Mouse (Mus musculus) testis, postnatal 10 days (tissue): Measurements from ENCODE around the gene Specc1l.
A peak's percentile ranks its signal among the peaks of the same experiment; 100 is the strongest.
"Not testable (repeated sequence)": the region's sequence is repeated elsewhere in the genome, so short reads cannot be mapped to it uniquely, and the experiment has no call there.

ENCODE experiments used
- DNase-seq: peaks from one replicate; pipeline ENCODE4 v3.0.0; 2021; ENCODE audit warnings: low spot score

The Specc1l gene

DNA sequence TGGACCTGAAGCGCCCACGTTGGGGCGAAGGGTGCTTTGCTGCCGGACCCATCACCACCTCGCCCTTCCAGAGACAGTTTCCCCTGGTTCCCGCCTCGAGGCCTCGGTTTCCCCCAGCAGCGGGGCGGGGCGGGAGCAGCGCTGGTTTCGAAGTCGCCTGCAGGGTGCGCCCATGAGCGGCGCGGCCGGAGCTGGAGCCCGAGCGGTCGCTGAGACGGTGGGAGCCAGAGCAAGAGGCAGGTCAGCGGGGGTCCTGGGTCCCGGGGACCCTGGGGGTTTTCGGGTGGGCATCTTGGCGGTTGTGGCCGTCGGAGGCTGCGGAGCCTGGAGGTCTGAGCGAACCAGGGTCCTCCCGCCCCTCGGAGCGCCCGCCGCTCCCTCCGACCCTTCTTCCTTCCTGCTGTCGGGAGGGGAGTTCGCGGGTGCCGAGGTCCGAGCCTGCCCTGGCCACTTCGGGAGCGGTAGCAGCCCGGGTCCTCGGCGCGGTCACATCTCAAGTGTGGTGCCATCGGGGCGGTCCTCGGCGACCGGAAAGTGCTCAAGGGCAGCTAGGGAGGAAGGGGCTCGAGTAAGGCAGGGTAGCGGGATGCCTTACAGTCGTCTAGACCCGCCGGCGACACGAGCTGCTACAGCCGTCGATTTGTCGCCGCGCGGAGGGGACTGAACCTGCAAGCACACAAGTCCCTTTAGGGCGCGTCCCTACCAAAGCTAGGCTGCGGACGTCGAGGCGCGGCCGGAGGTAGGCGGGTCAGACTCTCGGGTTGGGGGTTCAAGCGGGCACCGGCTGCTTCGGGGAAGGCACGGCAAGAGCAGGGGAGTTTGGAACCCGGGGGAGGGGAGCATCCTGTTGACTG, 105.3 kb downstream of the Specc1l start:
- peak; percentile 85 for DNase-seq

DNA sequence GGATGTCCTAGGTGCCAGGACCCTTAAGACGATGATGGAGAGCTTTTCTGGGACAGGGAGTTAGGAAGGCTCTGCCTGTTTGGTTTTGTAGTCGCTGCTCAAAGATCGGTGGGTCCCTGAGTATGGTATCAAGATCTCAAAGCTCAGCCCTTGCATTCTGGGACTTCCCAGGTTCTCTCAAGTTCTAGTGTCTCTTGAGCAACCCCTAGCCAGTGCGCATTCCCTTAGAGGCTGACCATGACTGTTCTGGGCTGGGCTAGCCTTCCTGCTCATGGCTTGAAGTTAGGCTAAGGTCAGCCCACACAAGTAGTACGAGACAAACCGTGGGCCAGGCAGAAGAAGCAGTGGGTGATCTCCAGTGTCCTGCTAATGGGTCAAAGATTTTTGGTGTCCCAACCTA, 106.3 kb downstream of the Specc1l start:
- no peak for DNase-seq

DNA sequence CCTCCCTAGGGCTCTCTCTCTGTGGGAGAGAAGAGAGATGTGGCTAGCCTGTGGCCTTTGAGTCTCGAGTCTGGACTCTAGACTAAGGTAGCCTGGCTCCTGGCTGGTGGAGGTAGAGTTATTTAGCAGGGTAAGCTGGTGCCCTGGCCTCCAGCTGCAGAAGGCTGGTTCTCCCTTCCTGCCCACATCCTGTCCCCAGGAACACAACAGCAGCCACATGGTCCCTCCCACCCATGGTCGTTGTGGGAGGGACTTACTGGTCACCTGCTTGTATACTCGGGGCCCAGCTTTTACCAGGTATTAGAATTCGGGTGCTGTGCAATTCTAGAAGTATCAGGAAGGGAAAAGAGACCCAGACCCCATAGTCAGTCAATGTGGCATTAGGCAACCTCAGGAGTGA, 108.4 kb downstream of the Specc1l start:
- no peak for DNase-seq

DNA sequence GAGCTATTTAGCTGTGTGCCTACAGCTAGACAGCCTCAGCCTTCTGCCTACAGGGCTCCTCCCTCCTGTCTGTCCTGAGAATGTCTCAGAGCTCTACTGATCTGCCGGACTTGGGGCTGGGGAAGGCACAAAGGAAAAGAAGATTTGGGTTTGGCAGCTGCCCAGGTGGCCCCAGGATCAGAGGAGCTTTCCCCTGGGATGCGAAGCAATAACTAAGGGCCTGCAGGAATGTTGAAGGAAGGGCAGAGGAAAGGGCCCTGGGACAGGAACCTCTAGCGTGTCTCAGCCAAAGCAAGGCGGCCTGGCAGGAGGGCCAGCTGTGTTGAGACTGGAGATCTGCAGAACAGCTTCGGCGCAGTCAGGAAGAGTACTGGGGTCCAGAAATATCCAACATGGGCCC, 111.1 kb downstream of the Specc1l start:
- no peak for DNase-seq

DNA sequence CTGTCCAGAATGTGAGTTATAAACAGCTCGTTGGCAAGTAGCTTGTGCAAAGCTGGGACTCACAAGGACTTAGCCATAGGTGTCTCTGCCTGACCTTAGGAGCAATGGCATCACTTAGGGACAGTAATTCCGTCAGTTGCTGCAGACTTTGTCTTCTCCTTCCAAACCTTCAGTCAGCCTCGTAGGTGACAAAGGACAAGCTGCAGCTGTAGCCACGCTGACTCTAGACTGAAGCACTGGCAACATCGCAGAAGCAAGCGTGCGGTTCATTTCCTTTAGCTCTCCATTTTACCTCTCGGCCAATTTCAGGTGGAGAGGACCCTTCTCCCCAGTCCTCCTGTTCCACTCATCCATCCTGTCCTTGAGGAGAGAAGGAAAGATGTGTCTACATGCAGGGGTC, 112.1 kb downstream of the Specc1l start:
- DNase-seq, result no peak

DNA sequence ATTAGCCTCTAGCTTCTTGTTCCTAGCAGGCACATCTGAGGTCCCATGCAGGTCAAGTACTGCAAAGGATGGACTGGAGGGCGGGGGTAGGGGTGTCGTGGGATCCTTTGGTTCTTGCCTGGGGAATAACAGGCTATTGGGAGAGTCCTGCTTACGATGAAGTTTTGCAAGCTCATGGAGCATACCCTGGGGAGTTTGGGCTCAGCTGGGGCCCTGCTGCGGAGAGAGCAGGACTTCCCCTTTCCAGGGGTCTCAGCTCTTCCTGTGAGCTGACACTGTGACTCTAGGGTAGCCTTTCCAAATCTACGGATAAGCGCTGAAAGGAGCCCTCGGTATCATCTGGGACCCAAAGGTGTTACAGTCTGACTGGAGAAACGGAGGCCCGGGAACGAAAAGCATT, 112.5 kb downstream of the Specc1l start:
- no peak for DNase-seq

DNA sequence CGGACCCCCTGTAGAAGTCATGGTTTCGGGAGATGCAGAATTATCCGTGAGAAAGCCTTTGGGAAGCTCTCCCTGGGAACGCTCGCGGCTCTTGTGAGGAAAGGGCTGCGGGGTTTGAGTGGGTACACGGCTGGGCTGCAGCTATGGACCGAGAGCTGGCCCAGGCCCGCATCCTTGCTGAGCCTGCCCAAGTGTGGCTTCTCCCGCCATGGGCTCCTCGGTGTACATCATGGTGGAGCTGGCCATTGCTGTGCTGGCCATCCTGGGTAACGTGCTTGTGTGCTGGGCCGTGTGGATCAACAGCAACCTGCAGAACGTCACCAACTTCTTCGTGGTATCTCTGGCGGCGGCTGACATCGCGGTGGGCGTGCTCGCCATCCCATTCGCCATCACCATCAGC, 113.9 kb downstream of the Specc1l start:
- no peak for DNase-seq

DNA sequence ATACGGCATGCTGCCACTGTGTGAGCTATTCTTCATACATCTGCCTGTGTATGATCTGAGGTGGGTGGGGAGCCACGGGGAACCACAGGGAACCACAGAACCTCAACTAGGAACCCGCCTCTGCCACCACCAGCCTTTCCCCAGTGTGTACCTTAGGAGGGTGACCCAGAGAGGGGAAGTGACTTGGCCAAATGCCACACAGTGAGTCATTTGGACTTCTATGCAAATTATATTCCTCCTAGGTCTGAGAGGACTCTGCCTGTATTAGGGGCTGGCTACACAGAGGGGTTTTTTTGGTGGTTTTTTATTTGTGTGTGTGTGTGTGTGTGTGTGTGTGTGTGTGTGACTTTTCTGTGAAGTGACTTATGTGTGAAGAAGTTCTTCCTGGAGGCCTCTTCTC, 114.7 kb downstream of the Specc1l start:
- DNase-seq, result no peak

DNA sequence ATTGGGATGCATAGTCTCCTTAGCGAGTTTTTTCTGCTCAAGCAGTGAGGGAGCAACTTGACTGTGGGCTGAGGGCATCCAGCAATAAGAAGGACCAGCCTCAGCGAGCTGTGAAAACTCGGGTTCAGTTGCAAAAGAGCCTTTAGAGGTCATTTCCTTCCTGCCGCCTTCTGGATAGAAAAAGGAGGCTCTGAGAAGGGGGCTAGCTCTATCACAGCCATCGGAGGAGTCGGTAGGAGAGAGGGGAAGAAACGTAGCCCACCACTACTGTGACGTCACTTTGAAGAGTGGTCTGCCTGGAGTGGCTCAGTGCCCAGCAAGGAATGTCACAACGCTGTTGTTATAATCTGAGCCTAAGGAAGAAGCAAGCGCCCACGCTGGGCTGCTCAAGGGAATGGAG, 115.2 kb downstream of the Specc1l start:
- DNase-seq, result no peak

DNA sequence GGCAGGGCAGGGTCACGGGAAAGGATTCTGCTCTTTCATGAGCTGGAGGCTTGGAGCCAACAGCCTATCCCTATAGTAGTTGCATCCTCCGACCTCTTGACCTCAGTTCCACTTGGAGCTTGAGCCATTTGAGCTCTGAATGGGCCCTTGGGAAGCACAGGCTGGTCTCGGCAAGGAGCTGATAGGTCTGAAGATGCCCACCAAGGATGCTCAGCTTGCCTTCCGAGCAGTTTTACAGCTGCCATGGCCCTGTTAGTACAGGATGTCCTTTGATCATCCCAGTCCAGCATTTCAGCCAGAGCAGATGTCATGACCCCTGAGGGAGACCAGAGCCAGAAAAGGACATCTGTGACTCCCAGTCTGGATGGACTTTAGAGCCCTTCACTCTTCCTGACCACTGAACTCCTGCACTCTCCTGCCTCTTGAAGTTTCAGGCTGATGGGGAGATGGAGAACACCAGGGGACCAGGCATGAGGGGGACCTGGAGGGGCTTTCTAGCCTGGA, 116.4 kb downstream of the Specc1l start:
- DNase-seq, result no peak

DNA sequence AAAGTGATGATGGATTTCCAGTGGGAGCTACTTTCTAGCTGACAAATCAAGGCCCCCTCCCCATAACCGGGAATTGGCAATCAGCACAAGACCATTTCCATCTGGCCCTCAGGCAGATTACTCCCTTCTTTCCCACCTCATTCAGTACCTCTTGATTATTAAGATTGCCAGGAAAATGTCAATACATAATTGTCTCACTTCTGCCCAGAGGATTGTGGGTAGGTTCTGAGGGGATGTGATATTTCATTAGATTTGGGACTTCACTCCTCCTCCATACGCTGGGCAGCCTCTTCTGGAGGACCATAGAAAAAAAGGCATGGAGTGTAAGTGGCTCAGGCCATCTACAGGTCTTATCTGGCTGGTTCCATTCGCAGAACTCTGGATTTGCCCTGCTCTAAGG, 120.4 kb downstream of the Specc1l start:
- no peak for DNase-seq

DNA sequence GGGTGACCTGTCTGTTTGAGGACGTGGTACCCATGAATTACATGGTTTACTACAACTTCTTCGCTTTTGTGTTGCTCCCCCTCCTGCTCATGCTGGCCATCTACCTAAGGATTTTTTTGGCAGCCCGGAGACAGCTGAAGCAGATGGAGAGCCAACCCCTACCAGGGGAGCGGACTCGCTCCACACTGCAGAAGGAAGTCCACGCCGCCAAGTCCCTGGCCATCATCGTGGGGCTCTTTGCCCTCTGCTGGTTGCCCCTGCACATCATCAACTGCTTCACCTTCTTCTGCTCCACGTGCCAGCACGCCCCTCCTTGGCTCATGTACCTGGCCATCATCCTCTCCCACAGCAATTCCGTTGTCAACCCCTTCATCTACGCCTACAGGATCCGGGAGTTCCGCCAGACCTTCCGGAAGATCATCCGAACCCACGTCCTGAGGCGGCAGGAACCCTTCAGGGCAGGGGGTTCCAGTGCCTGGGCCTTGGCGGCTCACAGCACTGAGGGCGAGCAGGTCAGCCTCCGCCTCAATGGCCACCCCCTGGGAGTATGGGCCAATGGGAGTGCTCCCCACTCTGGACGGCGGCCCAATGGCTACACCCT, 121.4 kb downstream of the Specc1l start:
- no peak for DNase-seq

DNA sequence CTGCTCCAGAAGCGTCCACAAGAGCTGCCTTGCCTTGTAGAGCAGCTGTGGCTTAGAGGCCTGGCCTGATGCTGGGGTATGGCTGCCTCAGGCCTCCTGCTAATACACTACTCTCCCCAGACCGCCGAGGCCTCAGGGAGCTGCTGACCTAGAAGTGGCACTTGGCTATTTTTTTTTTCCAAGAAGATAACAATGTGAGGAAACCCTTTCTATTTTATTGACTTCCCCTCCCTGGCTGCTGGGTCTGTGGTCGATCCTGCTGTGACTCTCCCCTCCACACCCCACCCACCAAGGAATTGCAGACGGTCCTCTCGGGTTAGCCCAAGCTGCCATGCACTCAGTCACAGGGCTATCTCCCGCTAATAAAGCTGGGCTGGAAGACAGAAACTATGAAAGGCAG, 122.3 kb downstream of the Specc1l start:
- no peak for DNase-seq

DNA sequence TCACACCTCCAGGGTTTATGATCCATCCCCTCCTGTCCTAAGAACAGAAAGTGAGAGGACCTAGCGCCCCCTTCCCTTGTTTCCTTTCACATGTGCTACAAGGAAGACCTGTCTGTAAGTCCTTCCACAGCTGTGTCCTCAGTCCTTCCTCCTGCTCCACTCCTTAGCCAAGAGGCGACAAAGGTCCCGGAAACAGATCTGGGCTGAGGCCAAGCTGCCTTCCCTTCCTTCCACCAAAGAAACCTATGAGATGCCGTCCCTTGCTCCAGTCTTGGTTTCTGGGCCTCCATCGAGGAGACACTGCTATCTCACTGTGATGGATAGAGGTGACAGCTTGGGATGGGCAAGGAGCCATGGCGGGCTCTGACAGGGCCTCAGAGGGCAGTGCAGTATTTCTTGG, 123.2 kb downstream of the Specc1l start:
- DNase-seq, result no peak

DNA sequence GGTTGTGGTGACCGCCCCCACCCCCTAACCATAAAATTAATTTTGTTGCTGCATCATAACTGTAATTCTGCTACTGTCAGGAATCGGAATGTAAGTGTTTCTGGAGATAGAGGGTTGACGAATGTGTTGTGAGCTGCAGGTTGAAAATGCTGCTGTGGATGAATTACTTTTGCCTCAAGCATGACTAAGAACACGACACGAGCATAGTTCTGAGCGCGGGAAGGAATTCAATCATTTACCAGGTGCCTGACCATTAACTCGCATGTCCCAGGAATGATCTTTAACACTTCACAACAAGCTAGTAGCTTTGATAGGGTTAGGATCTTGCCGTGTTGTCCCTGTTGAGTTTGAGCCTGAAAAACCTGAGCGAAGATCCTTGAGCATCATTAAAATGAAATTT, 125.4 kb downstream of the Specc1l start:
- no peak for DNase-seq

DNA sequence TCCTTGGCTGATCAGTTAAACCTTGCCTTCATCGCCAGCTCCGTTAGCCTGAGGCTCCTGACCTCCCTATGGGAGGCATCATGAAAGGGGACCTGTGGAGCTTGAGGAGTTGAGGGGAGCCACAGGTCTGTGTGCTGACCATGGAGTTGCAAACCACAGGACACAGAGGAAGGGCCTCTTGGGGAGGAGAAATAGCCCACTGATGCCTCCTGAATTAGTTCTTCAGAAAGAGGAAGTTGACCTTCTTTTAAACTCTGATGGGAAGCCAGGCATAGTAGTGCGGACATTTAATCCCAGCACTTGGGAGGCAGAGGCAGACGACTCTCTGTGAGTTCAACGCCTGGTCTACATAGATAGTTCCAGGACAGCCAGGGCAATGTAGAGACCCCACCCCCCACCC, 127.0 kb downstream of the Specc1l start:
- DNase-seq, result no peak

DNA sequence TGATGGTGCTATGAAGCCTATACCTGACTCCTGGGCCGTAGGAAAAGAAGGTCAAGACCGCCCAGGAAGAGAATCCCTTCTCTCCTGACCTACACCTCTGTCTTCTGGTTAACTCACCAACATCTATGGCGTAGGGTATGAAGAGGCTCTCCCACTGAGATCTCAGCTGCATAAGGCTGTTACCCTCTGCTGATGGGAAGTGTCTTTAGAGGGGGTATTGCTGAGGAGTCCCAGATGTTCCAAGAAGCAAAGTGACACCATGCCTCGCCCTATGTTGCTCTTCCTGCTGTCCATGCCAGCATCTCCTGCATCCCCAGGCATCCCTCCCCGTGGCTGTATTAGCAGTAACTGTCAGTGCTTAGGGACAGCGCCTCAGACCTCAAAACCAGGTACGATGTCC, 127.5 kb downstream of the Specc1l start:
- DNase-seq, result no peak

DNA sequence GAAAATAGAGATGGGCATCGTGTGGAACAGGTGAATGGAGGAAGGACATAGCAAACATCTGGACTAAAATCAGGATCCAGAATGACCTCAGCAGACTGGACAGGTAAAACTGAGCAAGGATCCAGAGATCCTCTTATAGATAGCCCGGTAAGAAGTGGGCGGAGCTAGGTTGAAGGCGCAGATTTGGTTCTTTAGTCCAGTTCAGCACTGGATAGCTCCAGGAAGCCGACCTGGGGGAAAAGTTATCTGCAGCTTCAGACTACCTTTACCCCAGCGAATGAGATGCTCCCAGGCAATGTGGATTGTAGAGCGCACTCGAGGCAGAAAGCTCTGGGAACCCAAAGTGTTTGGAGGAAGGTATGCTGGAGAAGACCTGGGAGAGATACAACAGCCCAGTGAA, 130.1 kb downstream of the Specc1l start:
- no peak for DNase-seq

DNA sequence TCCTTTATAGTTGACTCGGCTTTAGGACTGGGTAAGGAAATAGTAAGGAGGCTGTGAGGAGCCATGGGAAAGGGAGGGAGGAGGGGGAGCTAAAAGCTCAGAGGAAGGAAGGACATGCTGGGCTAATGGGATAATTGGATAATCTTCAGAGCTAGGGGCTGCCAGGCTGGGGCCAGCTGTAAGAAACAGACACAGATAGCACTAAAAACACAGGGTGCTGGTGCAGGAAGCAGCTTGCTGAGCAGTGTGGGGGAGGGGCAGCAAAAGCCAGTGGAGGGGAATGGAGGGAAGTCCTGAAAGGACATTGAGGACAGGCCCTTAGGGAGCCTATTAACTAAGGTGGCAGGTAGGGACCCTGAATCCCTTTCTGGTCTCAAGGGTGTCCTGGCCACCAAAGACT, 132.7 kb downstream of the Specc1l start:
- DNase-seq, result not testable (repeated sequence)

DNA sequence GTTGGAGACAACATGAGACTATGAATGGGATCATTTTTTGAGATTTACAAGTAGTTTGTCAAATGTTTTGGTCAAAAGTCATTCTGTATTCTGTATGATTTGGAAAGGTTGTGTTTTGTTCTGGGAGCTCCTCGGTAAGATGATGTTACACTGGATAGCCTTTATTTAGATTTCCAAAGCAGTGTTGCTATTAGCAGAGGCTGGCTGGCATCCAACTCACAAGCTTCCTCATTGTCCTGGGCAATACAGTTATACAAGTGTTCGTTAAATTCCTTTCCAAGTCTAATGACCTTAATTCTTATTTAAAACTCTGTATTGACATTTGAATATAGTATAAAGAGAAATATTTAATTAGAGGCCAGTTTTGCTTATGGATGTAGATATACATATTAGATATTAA, 133.4 kb downstream of the Specc1l start:
- DNase-seq, result no peak

DNA sequence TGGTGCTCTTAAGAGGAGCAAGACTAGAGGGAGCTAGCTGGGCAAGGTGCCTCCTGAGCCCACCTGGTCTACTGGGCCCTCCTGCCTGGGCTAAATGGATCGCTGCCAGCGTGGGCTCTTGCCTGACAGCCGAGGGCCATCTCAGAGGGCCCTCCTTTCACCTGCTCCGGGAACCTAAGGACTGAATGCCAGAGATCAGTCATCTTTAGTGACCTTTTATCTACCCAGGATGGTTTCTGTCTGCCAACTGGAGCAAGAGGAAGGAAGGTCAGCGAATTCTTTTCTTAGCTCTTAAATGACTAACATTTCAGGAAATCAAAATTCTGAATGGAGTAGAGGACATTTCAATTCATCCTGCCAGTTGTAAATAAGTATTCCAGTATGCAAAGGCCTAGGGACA, 138.7 kb downstream of the Specc1l start:
- DNase-seq, result no peak

DNA sequence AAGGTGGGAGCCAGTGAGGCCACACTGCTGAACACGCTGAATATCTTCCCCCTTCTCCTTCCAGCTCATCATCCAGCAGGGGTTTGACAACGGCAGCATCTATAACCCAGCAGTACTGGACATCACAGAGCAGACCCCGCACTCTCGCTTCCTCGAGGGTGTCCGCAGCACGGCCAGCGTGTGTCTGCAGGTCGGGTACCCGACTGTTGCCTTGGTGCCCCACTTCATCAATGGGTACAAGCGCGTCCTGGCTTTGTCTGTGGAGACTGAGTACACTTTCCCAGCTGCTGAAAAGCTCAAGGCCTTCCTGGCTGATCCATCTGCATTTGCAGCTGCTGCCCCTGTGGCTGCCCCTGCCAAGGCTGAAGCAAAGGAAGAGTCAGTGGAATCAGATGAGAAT, 140.7 kb downstream of the Specc1l start:
- DNase-seq, result no peak

DNA sequence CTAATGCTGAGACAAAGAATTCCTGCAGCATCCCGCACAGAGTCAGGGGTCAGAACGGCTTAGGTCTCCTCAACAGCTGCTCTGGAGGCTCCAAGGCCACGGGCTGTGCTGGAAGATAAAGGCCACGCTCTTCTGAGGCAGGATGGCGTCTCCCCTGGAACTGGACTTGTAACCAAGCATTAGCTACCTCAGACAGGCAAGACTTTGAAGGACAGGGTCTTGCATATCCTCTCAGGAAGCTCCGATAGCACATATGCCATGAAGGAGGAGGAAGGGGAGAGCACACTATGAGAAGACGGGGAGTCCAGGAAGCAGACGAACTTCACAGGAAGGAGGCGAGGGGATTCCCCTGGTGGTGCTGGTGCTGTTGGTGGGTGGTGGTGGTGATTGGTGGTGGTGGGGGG, 142.0 kb downstream of the Specc1l start:
- DNase-seq, result not testable (repeated sequence)

DNA sequence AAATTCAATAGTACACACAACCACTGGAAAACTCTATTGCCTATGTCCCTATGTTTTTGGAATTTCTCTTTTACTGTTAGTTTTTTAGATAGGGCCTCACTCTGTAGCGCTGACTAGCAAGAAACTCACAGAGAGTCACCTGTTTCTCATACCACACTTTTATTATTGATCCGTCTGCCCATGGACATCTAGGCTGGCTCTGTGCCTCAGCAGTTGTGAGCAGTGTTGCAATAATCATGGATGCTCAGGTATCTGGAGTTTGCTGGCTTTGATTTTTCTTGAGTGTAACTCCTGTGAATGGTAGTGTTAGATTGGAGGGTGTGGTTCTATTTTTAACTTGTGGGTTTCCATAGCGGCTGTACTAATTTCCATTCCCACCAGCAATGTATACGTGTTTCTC, 143.5 kb downstream of the Specc1l start:
- no peak for DNase-seq
